Mouse (Mus musculus): Measurements from ENCODE around the gene Slc25a48. TPM values are rescaled to one million over a fixed set of nuclear protein-coding genes. Genes with fewer than 3 reads are reported as not detected.

Gene Slc25a48
- polyA plus RNA-seq (2014; fragmentation: Nextera tagmentation; extraction: Ambion mirVana): 0.69 and 0.94 TPM in 2 replicates

GRCm38 (mm10) chr13:56438211-56439075 lies at the start of gene Slc25a48:
TSS of gene Slc25a48 (plus strand) at chr13:56438355.
- Histone ChIP-seq H3K4me3 (ENCODE audit: low read length) (peak within 1 kb of the TSS; percentile 13), H3K27ac (ENCODE audit: low read depth, low read length) (no peak within 1 kb of the TSS), H3K9me3 (ENCODE audit: control insufficient read depth, low read length) (0 out of 2 replicates have a peak, but pooled peaks cover 4% of the 10 kb centered on the region), H3K4me1 (ENCODE audit: control insufficient read depth, insufficient read depth, low read length) (0 out of 2 replicates have a peak, but pooled peaks cover 5% of the 10 kb centered on the region), H3K27me3 (ENCODE audit: control insufficient read depth, insufficient read depth, low read length) (peaks cover 44% of the 10 kb centered on the region), H3K9ac (ENCODE audit: low read depth, low read length) (0 out of 2 replicates have a peak within 1 kb of the TSS, but pooled peaks have one; percentile 18), H3K4me2 (replicated peaks; ENCODE audit: low read depth, low read length) (peak within 1 kb of the TSS; percentile 42), H3K36me3 (ENCODE audit: control insufficient read depth, insufficient read depth, low read length) (no peaks in the 10 kb centered on the region)
- ATAC-seq (ENCODE audit: low FRiP score, low TSS enrichment): 0 out of 2 replicates have a peak, but pooled peaks have one; percentile 11
- 3% methylated on average over 51 of the region's 51 CpGs for WGBS

- Histone ChIP-seq H3K27me3 (ENCODE audit: control insufficient read depth, insufficient read depth, low read length) (no peaks in the 10 kb centered on the region), H3K36me3 (ENCODE audit: control insufficient read depth, insufficient read depth, low read length) (no peaks in the 10 kb centered on the region), H3K4me3 (ENCODE audit: low read length) (no peak overlapping the region), H3K9ac (ENCODE audit: low read depth, low read length) (no peak overlapping the region), H3K27ac (ENCODE audit: low read depth, low read length) (no peak overlapping the region), H3K4me1 (ENCODE audit: control insufficient read depth, insufficient read depth, low read length) (0 out of 2 replicates have a peak, but pooled peaks cover 2% of the 10 kb centered on the region), H3K4me2 (replicated peaks; ENCODE audit: low read depth, low read length) (no peak overlapping the region), H3K9me3 (ENCODE audit: control insufficient read depth, low read length) (no peaks in the 10 kb centered on the region)
- WGBS: 31% methylated on average over 5 of the region's 5 CpGs
- ATAC-seq (ENCODE audit: low FRiP score, low TSS enrichment): peak; percentile 46; the same call in 1 of the 2 replicates
Observed at GRCm38 (mm10) chr13:56397572-56397971, 40.6 kb upstream of the Slc25a48 start.

DNA sequence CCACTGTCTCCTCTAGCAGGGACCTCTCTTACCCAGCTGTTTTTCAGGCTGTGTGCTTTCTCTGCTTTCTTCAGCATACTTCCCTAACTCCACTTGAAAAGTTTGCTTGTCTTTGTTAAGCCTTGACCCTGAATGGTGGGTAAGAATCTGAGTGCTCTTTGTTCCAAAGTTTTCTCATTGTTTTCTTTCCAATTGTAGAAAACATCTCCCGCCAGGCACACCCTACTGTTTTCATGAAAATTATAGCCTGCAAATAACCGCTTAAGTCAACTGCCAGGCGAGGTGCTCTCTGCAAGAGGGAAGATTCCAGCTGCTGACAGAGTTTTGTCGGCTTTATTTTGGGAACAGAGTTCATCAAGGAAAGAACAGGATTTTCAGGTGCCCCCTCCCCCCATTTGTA lies 37.0 kb upstream of the Slc25a48 start:
- H3K9me3 ChIP-seq (ENCODE audit: control insufficient read depth, low read length): no peaks in the 10 kb centered on the region
- H3K4me1 ChIP-seq (ENCODE audit: control insufficient read depth, insufficient read depth, low read length): 0 out of 2 replicates have a peak, but pooled peaks cover 2% of the 10 kb centered on the region
- H3K36me3 ChIP-seq (ENCODE audit: control insufficient read depth, insufficient read depth, low read length): no peaks in the 10 kb centered on the region
- WGBS: 70% methylated on average over 4 of the region's 4 CpGs
- ATAC-seq (ENCODE audit: low FRiP score, low TSS enrichment): no peak
- H3K4me2 ChIP-seq (replicated peaks; ENCODE audit: low read depth, low read length): no peak overlapping the region
- H3K9ac ChIP-seq (ENCODE audit: low read depth, low read length): no peak overlapping the region
- H3K27me3 ChIP-seq (ENCODE audit: control insufficient read depth, insufficient read depth, low read length): no peaks in the 10 kb centered on the region
- no peak overlapping the region for H3K27ac ChIP-seq (ENCODE audit: low read depth, low read length)
- H3K4me3 ChIP-seq (ENCODE audit: low read length): no peak overlapping the region

DNA sequence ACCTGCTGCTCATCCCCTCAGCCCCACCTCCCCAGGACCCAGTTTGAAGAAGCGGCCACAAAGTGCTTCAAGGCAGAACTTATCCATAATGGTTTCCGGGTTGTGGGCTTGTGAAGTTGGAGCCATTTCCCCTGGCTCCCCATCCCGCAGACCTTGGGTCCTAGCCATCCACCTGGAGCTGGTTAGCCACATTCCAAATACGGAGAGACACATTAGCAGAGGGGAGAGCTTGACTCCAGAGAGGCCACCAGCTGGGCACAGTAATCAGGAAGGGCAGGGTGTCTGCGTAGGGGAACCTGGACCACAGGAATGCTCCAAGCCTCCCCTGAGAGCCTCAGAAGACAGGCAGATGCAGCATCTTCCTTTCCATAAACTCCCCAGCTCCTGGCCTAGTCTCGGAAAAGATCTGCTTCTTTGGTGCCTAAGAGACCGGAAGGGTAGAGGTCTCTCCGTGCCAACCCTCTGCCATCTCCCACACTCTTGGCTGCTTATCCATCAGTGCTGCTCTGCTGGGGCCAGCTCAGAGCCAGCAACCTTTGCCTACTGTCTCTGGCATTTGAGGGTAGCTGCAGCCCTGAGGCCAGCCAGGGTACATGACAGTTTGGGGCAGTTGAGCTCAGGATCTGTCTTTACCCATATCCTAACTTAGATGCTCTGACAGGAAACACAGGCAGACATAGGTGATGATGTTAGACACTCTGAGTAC lies 34.6 kb upstream of the Slc25a48 start:
- no peak overlapping the region for H3K27ac ChIP-seq (ENCODE audit: low read depth, low read length)
- no peaks in the 10 kb centered on the region for H3K36me3 ChIP-seq (ENCODE audit: control insufficient read depth, insufficient read depth, low read length)
- no peaks in the 10 kb centered on the region for H3K4me1 ChIP-seq (ENCODE audit: control insufficient read depth, insufficient read depth, low read length)
- H3K9me3 ChIP-seq (ENCODE audit: control insufficient read depth, low read length): no peaks in the 10 kb centered on the region
- H3K9ac ChIP-seq (ENCODE audit: low read depth, low read length): no peak overlapping the region
- no peak overlapping the region for H3K4me3 ChIP-seq (ENCODE audit: low read length)
- no peak for ATAC-seq (ENCODE audit: low FRiP score, low TSS enrichment)
- 87% methylated on average over 8 of the region's 8 CpGs for WGBS
- H3K27me3 ChIP-seq (ENCODE audit: control insufficient read depth, insufficient read depth, low read length): no peaks in the 10 kb centered on the region
- H3K4me2 ChIP-seq (replicated peaks; ENCODE audit: low read depth, low read length): no peak overlapping the region

DNA sequence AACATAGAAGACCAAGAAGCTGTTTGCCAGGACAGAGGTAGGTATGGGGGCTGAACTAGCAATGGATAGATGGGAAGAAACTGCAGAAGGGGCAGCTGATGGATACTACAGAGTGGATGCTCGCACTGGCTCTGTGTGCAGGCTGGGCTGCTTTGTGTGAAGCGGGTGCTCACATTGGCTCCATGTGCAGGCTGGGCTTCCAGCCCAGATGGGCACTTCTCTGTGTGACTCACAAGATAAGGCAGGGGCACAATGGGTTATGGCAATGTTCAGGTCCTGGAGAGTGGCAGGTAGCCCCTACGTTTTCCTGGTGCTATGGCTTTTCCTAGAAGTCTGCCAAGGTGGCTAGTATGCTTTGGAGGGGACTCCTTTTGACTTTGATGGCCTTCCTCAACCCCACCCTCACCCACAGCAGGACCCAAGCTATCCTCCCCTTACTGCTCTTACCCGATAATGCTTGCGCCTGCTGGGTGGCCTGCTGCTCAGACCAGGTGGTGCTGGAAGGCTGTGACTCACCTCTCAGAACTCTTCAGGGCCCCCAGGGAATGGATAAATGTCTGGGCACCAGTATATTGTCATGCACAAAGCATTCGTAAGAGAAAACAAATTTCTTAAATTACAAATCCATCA lies 33.5 kb upstream of the Slc25a48 start:
- Histone ChIP-seq H3K4me3 (ENCODE audit: low read length) (no peak overlapping the region), H3K27ac (ENCODE audit: low read depth, low read length) (no peak overlapping the region), H3K9ac (ENCODE audit: low read depth, low read length) (no peak overlapping the region), H3K4me2 (replicated peaks; ENCODE audit: low read depth, low read length) (no peak overlapping the region), H3K36me3 (ENCODE audit: control insufficient read depth, insufficient read depth, low read length) (no peaks in the 10 kb centered on the region), H3K27me3 (ENCODE audit: control insufficient read depth, insufficient read depth, low read length) (no peaks in the 10 kb centered on the region), H3K4me1 (ENCODE audit: control insufficient read depth, insufficient read depth, low read length) (no peaks in the 10 kb centered on the region), H3K9me3 (ENCODE audit: control insufficient read depth, low read length) (no peaks in the 10 kb centered on the region)
- no peak for ATAC-seq (ENCODE audit: low FRiP score, low TSS enrichment)
- WGBS: 75% methylated on average over 6 of the region's 6 CpGs

- H3K9ac ChIP-seq (ENCODE audit: low read depth, low read length): no peak overlapping the region
- no peak for ATAC-seq (ENCODE audit: low FRiP score, low TSS enrichment)
- no peaks in the 10 kb centered on the region for H3K27me3 ChIP-seq (ENCODE audit: control insufficient read depth, insufficient read depth, low read length)
Observed at GRCm38 (mm10) chr13:56412286-56412873, 25.8 kb upstream of the Slc25a48 start.

DNA sequence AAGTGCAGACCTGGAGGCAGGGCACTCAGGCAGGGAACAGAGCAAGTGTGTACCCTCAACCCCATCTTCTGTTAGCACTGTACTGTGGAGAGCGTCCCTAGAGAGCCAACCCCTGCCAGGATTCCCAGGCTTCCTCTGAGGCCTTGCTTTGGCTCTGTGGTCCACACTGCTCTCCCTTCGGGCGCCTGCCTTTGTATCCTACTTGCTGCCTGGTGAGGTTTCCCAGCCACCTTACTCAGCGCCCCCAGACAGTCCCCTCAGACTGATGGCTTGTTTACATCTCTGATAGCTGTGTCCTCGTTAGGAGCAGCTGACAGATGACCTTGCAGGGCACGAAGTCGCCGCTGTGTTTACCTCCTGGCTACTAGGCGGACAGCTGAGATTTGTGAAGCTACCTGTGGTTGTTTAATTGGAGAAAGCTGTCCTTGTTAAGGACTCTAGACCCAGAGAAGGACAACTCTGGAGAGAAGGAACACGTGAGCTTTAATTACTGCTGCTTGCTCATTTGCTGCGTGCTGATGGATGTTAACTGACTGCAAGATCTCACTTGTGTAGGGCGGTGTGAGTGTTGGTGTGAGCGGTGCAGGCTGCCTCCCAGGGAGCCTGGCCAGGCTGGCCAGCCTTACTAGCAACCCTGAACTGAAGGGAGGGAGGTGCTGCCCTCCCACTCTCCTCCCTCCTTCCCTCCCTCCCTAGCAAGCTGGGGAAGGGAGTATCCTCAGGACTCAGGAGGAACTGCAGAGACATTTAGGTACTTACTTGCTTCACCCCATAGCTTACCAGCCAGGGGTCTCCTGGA lies 19.3 kb upstream of the Slc25a48 start:
- H3K9me3 ChIP-seq (ENCODE audit: control insufficient read depth, low read length): 0 out of 2 replicates have a peak, but pooled peaks cover 3% of the 10 kb centered on the region
- no peaks in the 10 kb centered on the region for H3K4me1 ChIP-seq (ENCODE audit: control insufficient read depth, insufficient read depth, low read length)
- 30% methylated on average over 13 of the region's 13 CpGs for WGBS
- no peak overlapping the region for H3K4me3 ChIP-seq (ENCODE audit: low read length)
- ATAC-seq (ENCODE audit: low FRiP score, low TSS enrichment): no peak
- 0 out of 2 replicates have a peak overlapping the region, but pooled peaks have one; percentile 2 for H3K9ac ChIP-seq (ENCODE audit: low read depth, low read length)
- H3K4me2 ChIP-seq (replicated peaks; ENCODE audit: low read depth, low read length): no peak overlapping the region
- no peaks in the 10 kb centered on the region for H3K36me3 ChIP-seq (ENCODE audit: control insufficient read depth, insufficient read depth, low read length)
- no peaks in the 10 kb centered on the region; the same call in 1 of the 2 replicates for H3K27me3 ChIP-seq (ENCODE audit: control insufficient read depth, insufficient read depth, low read length)
- H3K27ac ChIP-seq (ENCODE audit: low read depth, low read length): no peak overlapping the region

More at GRCm38 (mm10) chr13:56412286-56412873, 25.8 kb upstream of the Slc25a48 start:
- WGBS: 77% methylated on average over 9 of the region's 9 CpGs
- Histone ChIP-seq H3K4me3 (ENCODE audit: low read length) (no peak overlapping the region), H3K4me2 (replicated peaks; ENCODE audit: low read depth, low read length) (no peak overlapping the region), H3K27ac (ENCODE audit: low read depth, low read length) (no peak overlapping the region), H3K4me1 (ENCODE audit: control insufficient read depth, insufficient read depth, low read length) (no peaks in the 10 kb centered on the region), H3K9me3 (ENCODE audit: control insufficient read depth, low read length) (0 out of 2 replicates have a peak, but pooled peaks cover 3% of the 10 kb centered on the region), H3K36me3 (ENCODE audit: control insufficient read depth, insufficient read depth, low read length) (no peaks in the 10 kb centered on the region)

DNA sequence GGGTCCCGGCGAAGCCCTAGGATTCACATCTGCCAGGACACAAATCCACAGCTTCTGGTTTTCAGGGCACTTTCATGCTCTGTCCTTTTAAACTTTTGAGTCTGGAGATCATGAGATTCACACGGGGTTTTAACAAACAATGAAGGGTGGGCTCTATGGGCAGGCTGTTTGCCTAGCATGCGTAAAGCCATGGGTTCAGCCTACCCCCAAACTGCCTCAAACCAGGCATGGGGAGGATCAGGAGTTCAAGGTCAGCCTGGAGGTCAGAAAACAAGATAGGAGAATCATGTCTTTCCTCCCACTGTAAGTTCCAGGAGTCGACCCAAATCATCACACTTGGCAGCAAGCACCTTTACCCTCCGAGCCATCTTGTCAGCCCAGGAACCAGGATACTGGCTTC lies 18.6 kb upstream of the Slc25a48 start:
- H3K4me3 ChIP-seq (ENCODE audit: low read length): no peak overlapping the region
- 82% methylated on average over 6 of the region's 6 CpGs for WGBS
- H3K9ac ChIP-seq (ENCODE audit: low read depth, low read length): no peak overlapping the region
- ATAC-seq (ENCODE audit: low FRiP score, low TSS enrichment): no peak
- H3K4me1 ChIP-seq (ENCODE audit: control insufficient read depth, insufficient read depth, low read length): no peaks in the 10 kb centered on the region
- no peak overlapping the region for H3K4me2 ChIP-seq (replicated peaks; ENCODE audit: low read depth, low read length)
- H3K27me3 ChIP-seq (ENCODE audit: control insufficient read depth, insufficient read depth, low read length): no peaks in the 10 kb centered on the region; the same call in 1 of the 2 replicates
- no peaks in the 10 kb centered on the region for H3K36me3 ChIP-seq (ENCODE audit: control insufficient read depth, insufficient read depth, low read length)
- H3K27ac ChIP-seq (ENCODE audit: low read depth, low read length): no peak overlapping the region
- H3K9me3 ChIP-seq (ENCODE audit: control insufficient read depth, low read length): no peaks in the 10 kb centered on the region
